ENCODE assay signal across 10 mouse cellular contexts in genomic region chr16:41692435-41692834, GRCm38 (mm10).
A peak's percentile ranks its signal among the peaks of the same experiment; 100 is the strongest.
DNase-seq lines count a peak whose midpoint lies in the region; ATAC-seq lines count a peak whose summit lies in the region.
"Had no signal": no experiment of that assay in that cellular context is flagged by ENCODE, and none has a peak within 500 bp of the region (broad histone marks: within the 10 kb centered on the region; RNA-seq: fewer than 3 reads in every experiment).

No protein-coding gene starts in this region.

- ATAC-seq in heart, embryonic 11.5 days (replicated peaks; ENCODE audit: insufficient number of reproducible peaks, low FRiP score, low TSS enrichment): no peak
- ATAC-seq: activated CD4-positive, CD25-positive, alpha-beta regulatory T cell, adult 4 months had no signal

- no peak overlapping the region for H3K9ac ChIP-seq in heart, embryonic 11.5 days (ENCODE audit: low read depth, low read length)

- intact Hi-C loops in left cerebral cortex, postnatal 10 days (cut with DNase I): no loop called here

- H3K9me3 ChIP-seq in heart, embryonic 11.5 days (replicated peaks; ENCODE audit: control insufficient read depth, low read length): no peaks in the 10 kb centered on the region

- DNase-seq in heart, postnatal 4 days: peak; percentile 37
- peak; percentile 21 for DNase-seq in ovary, postnatal 14 days (ENCODE audit: low spot score)
- no peak for DNase-seq in ovary, adult 18-20 months (ENCODE audit: low spot score)
- DNase-seq in c-Kit-positive CD71-negative TER-119-negative erythroid progenitor cells, embryonic 14.5 days (ENCODE audit: low read depth): peak; percentile 8
- no peak for DNase-seq in urinary bladder, postnatal 36 days (ENCODE audit: low spot score in 2 of 2)
- no peak for DNase-seq in cerebellum, postnatal 36 days
- DNase-seq in left cerebral cortex, postnatal 10 days (ENCODE audit: extremely low spot score in 1 of 2, low spot score in 2 of 2): no peak
- DNase-seq: layer of hippocampus, postnatal 36 days had no signal

- H3K27me3 ChIP-seq in heart, embryonic 11.5 days (ENCODE audit: control insufficient read depth, insufficient read depth, low read length): no peaks in the 10 kb centered on the region

- no peak overlapping the region for H3K4me3 ChIP-seq in heart, embryonic 11.5 days (ENCODE audit: low read depth, low read length)

- H3K36me3 ChIP-seq in heart, embryonic 11.5 days (ENCODE audit: control insufficient read depth, insufficient read depth, low read length): no peaks in the 10 kb centered on the region

- no peak overlapping the region for H3K27ac ChIP-seq in heart, embryonic 11.5 days (ENCODE audit: low read depth, low read length)

- no peaks in the 10 kb centered on the region for H3K4me1 ChIP-seq in heart, embryonic 11.5 days (ENCODE audit: control insufficient read depth, insufficient read depth, low read length)

- H3K4me2 ChIP-seq in heart, embryonic 11.5 days: no peak overlapping the region

Comparison
In these comparisons a context has a peak if more than half of its experiments do, and no peak if none do; other contexts are left out.
1. DNase-seq: peak in heart, postnatal 4 days (single experiment), ovary, postnatal 14 days (single experiment) and c-Kit-positive CD71-negative TER-119-negative erythroid progenitor cells, embryonic 14.5 days (single experiment); none in ovary, adult 18-20 months (single experiment), urinary bladder, postnatal 36 days (0 of 2), cerebellum, postnatal 36 days (0 of 2) and left cerebral cortex, postnatal 10 days (0 of 2).